Mouse (Mus musculus): ENCODE measurements at regions not wholly inside any gene's neighbourhood (a gene's known extent, or its start where the extent isn't known, plus 50 kb on each side); places are given as distances from the start of the nearest gene placed in this dataset.
"Not testable (repeated sequence)": the region's sequence is repeated elsewhere in the genome, so short reads cannot be mapped to it uniquely, and the experiment has no call there.

- no peak overlapping the region for H3K9ac ChIP-seq
- no peak overlapping the region for H3K4me3 ChIP-seq (ENCODE audit: low read depth, low read length)
- H3K36me3 ChIP-seq (ENCODE audit: insufficient read depth): no peaks in the 10 kb centered on the region
- 97% methylated on average over 1 of the region's 1 CpGs for WGBS
- H3K4me2 ChIP-seq: no peak overlapping the region
- no peak for DNase-seq
- no peaks in the 10 kb centered on the region for H3K9me3 ChIP-seq (ENCODE audit: low read depth, low read length)
- no peaks in the 10 kb centered on the region for H3K27me3 ChIP-seq (ENCODE audit: insufficient read depth, low read length)
- no peak overlapping the region for H3K27ac ChIP-seq (ENCODE audit: low read depth)
- no peak for TF ChIP-seq CTCF (IDR thresholded peaks at IDR 0.05; ENCODE audit: low read depth)
- no peaks in the 10 kb centered on the region for H3K4me1 ChIP-seq (ENCODE audit: insufficient read depth)
- no peak for ATAC-seq (ENCODE audit: insufficient read depth)
Observed at GRCm38 (mm10) chr6:73530559-73530958, 61.1 kb upstream of the 4931417E11Rik start.

GRCm38 (mm10) chr6:73530098-73530497 is 60.6 kb upstream of the 4931417E11Rik start:
- Histone ChIP-seq H3K4me3 (ENCODE audit: low read depth, low read length) (no peak overlapping the region), H3K4me2 (no peak overlapping the region), H3K36me3 (ENCODE audit: insufficient read depth) (no peaks in the 10 kb centered on the region), H3K27me3 (ENCODE audit: insufficient read depth, low read length) (no peaks in the 10 kb centered on the region), H3K4me1 (ENCODE audit: insufficient read depth) (no peaks in the 10 kb centered on the region), H3K9me3 (ENCODE audit: low read depth, low read length) (no peaks in the 10 kb centered on the region), H3K27ac (ENCODE audit: low read depth) (no peak overlapping the region), H3K9ac (no peak overlapping the region)
- no peak for ATAC-seq (ENCODE audit: insufficient read depth)
- no peak for TF ChIP-seq CTCF (IDR thresholded peaks at IDR 0.05; ENCODE audit: low read depth)
- WGBS: 90% methylated on average over 1 of the region's 1 CpGs
- DNase-seq: no peak

GRCm38 (mm10) chr6:73523658-73524057 is 54.2 kb upstream of the 4931417E11Rik start:
- Histone ChIP-seq H3K36me3 (ENCODE audit: insufficient read depth) (no peaks in the 10 kb centered on the region), H3K9me3 (ENCODE audit: low read depth, low read length) (no peaks in the 10 kb centered on the region), H3K4me1 (ENCODE audit: insufficient read depth) (no peaks in the 10 kb centered on the region), H3K9ac (no peak overlapping the region), H3K4me2 (no peak overlapping the region), H3K27me3 (ENCODE audit: insufficient read depth, low read length) (no peaks in the 10 kb centered on the region), H3K27ac (ENCODE audit: low read depth) (no peak overlapping the region), H3K4me3 (ENCODE audit: low read depth, low read length) (no peak overlapping the region)
- peak; percentile 53 for TF ChIP-seq CTCF (IDR thresholded peaks at IDR 0.05; ENCODE audit: low read depth)
- DNase-seq (peak; percentile 56), ATAC-seq (ENCODE audit: insufficient read depth) (no peak)
- 63% methylated on average over 9 of the region's 9 CpGs for WGBS

- DNase-seq; H3K4me1 ChIP-seq (ENCODE audit: insufficient read depth); H3K4me2 ChIP-seq; H3K27me3 ChIP-seq (ENCODE audit: insufficient read depth, low read length); H3K4me3 ChIP-seq (ENCODE audit: low read depth, low read length); ATAC-seq (ENCODE audit: insufficient read depth); H3K36me3 ChIP-seq (ENCODE audit: insufficient read depth); H3K27ac ChIP-seq (ENCODE audit: low read depth); H3K9ac ChIP-seq; H3K9me3 ChIP-seq (ENCODE audit: low read depth, low read length): not testable (repeated sequence)
- WGBS: 78% methylated on average over 4 of the region's 4 CpGs
Observed at GRCm38 (mm10) chr6:73519894-73520293, 50.4 kb upstream of the 4931417E11Rik start.

All from lung, embryonic 14.5 days (tissue).